Mouse (Mus musculus): Measurements from ENCODE around the gene Msh6. TPM values are rescaled to one million over a fixed set of nuclear protein-coding genes. Genes with fewer than 3 reads are reported as not detected.
"Not testable (repeated sequence)": the region's sequence is repeated elsewhere in the genome, so short reads cannot be mapped to it uniquely, and the experiment has no call there.

The Msh6 gene
- polyA plus RNA-seq, 1 experiment from 2014 or later, result 28.6 TPM

- no peak overlapping the region for H3K4me3 ChIP-seq
- H3K4me1 ChIP-seq, result 0 out of 2 replicates have a peak, but pooled peaks cover 2% of the 10 kb centered on the region
- no peak for ATAC-seq (ENCODE audit: extremely low read depth, insufficient number of reproducible peaks, low FRiP score, low TSS enrichment)
- no peaks in the 10 kb centered on the region for H3K27me3 ChIP-seq (replicated peaks)
- H3K36me3 ChIP-seq, result peaks cover 84% of the 10 kb centered on the region
- 62% methylated on average over 4 of the region's 4 CpGs for WGBS
- no peak overlapping the region for H3K4me2 ChIP-seq
- H3K27ac ChIP-seq (replicated peaks), result no peak overlapping the region
- no peaks in the 10 kb centered on the region for H3K9me3 ChIP-seq
- no peak overlapping the region for H3K9ac ChIP-seq
Measured at GRCm38 (mm10) chr17:87983313-87983712, 8.5 kb downstream of the Msh6 start.

- no peak overlapping the region for H3K4me3 ChIP-seq
- no peaks in the 10 kb centered on the region for H3K27me3 ChIP-seq (replicated peaks)
- H3K27ac ChIP-seq (replicated peaks), result no peak overlapping the region
- no peak for ATAC-seq (ENCODE audit: extremely low read depth, insufficient number of reproducible peaks, low FRiP score, low TSS enrichment)
- H3K9ac ChIP-seq, result no peak overlapping the region
- H3K9me3 ChIP-seq, result no peaks in the 10 kb centered on the region
- no peak overlapping the region for H3K4me2 ChIP-seq
- H3K4me1 ChIP-seq, result 0 out of 2 replicates have a peak, but pooled peaks cover 2% of the 10 kb centered on the region
- 86% methylated on average over 20 of the region's 20 CpGs for WGBS
- H3K36me3 ChIP-seq, result peaks cover 95% of the 10 kb centered on the region
Measured at GRCm38 (mm10) chr17:87984440-87985214, 9.8 kb downstream of the Msh6 start.

GRCm38 (mm10) chr17:87985916-87986315 lies 11.1 kb downstream of the Msh6 start:
- Histone ChIP-seq H3K27ac (replicated peaks) (no peak overlapping the region), H3K4me3 (no peak overlapping the region), H3K27me3 (replicated peaks) (no peaks in the 10 kb centered on the region), H3K36me3 (peaks cover 99% of the 10 kb centered on the region), H3K4me1 (0 out of 2 replicates have a peak, but pooled peaks cover 2% of the 10 kb centered on the region), H3K9ac (no peak overlapping the region), H3K9me3 (no peaks in the 10 kb centered on the region), H3K4me2 (no peak overlapping the region)
- WGBS, result 79% methylated on average over 8 of the region's 8 CpGs
- ATAC-seq (ENCODE audit: extremely low read depth, insufficient number of reproducible peaks, low FRiP score, low TSS enrichment), result no peak

- WGBS, result 70% methylated on average over 6 of the region's 6 CpGs
- peaks cover 100% of the 10 kb centered on the region for H3K36me3 ChIP-seq
Measured at GRCm38 (mm10) chr17:87987507-87987906, 12.6 kb downstream of the Msh6 start.

GRCm38 (mm10) chr17:87992154-87992553 lies 17.3 kb downstream of the Msh6 start:
- 0 out of 2 replicates have a peak, but pooled peaks cover 2% of the 10 kb centered on the region for H3K4me1 ChIP-seq
- no peak overlapping the region for H3K27ac ChIP-seq (replicated peaks)
- no peak for ATAC-seq (ENCODE audit: extremely low read depth, insufficient number of reproducible peaks, low FRiP score, low TSS enrichment)
- H3K9me3 ChIP-seq, result no peaks in the 10 kb centered on the region
- H3K9ac ChIP-seq, result no peak overlapping the region
- 88% methylated on average over 3 of the region's 3 CpGs for WGBS
- no peak overlapping the region for H3K4me3 ChIP-seq
- peaks cover 98% of the 10 kb centered on the region for H3K36me3 ChIP-seq
- H3K4me2 ChIP-seq, result no peak overlapping the region
- H3K27me3 ChIP-seq (replicated peaks), result no peaks in the 10 kb centered on the region

More at GRCm38 (mm10) chr17:87987507-87987906, 12.6 kb downstream of the Msh6 start:
- Histone ChIP-seq H3K4me2 (no peak overlapping the region), H3K4me1 (0 out of 2 replicates have a peak, but pooled peaks cover 2% of the 10 kb centered on the region), H3K9ac (no peak overlapping the region), H3K4me3 (no peak overlapping the region), H3K27ac (replicated peaks) (no peak overlapping the region), H3K27me3 (replicated peaks) (no peaks in the 10 kb centered on the region), H3K9me3 (no peaks in the 10 kb centered on the region)
- ATAC-seq (ENCODE audit: extremely low read depth, insufficient number of reproducible peaks, low FRiP score, low TSS enrichment), result no peak

GRCm38 (mm10) chr17:87993338-87993737 lies 18.5 kb downstream of the Msh6 start:
- no peaks in the 10 kb centered on the region for H3K9me3 ChIP-seq
- WGBS, result 86% methylated on average over 1 of the region's 1 CpGs
- no peaks in the 10 kb centered on the region for H3K27me3 ChIP-seq (replicated peaks)
- no peak overlapping the region for H3K27ac ChIP-seq (replicated peaks)
- H3K4me3 ChIP-seq, result no peak overlapping the region
- no peak for ATAC-seq (ENCODE audit: extremely low read depth, insufficient number of reproducible peaks, low FRiP score, low TSS enrichment)
- H3K4me2 ChIP-seq, result no peak overlapping the region
- H3K9ac ChIP-seq, result no peak overlapping the region
- peaks cover 96% of the 10 kb centered on the region for H3K36me3 ChIP-seq
- H3K4me1 ChIP-seq, result no peaks in the 10 kb centered on the region

DNA sequence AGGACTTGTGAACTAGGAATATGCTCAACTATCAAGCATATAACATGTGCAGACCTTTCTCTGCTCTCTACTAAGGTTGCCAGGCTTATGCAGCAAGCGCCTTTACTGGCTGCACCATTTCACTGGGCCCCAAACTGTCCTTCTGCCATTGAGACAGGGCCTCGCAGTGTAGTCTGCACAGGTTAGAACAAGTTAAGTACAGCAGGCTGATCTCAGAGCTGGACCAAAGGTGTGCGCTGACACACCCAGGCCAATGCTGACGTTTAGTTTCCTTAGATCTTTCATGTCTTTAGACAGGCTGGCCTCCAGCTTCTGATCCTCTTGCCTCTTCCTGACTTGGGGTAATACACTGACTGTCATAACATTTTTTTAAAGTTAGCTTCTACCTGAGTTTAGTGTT lies 22.9 kb downstream of the Msh6 start:
- H3K4me2 ChIP-seq, result no peak overlapping the region
- peaks cover 91% of the 10 kb centered on the region for H3K36me3 ChIP-seq
- ATAC-seq (ENCODE audit: extremely low read depth, insufficient number of reproducible peaks, low FRiP score, low TSS enrichment), result no peak
- H3K27me3 ChIP-seq (replicated peaks), result no peaks in the 10 kb centered on the region
- H3K9ac ChIP-seq, result no peak overlapping the region
- no peaks in the 10 kb centered on the region for H3K9me3 ChIP-seq
- no peak overlapping the region for H3K4me3 ChIP-seq
- H3K4me1 ChIP-seq, result no peaks in the 10 kb centered on the region
- WGBS, result 87% methylated on average over 4 of the region's 4 CpGs
- H3K27ac ChIP-seq (replicated peaks), result no peak overlapping the region

DNA sequence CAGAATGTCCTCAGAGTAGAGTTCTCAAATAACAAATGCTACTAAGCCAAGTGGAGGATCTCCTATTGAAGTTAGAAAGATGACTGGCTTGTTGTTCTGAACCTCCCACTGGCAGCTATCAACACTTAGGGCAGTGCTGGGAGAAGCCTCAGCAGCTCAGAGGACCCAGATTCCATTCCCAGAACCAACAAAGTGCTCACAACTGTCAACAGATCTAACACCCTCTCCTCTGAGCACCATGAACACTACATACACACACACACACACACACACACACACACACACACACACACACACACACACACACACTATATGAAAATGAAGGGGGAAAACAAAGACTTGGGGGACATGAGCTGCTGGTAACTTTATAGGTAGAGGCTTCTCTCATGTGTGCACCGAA lies 30.0 kb downstream of the Msh6 start:
- no peak for ATAC-seq (ENCODE audit: extremely low read depth, insufficient number of reproducible peaks, low FRiP score, low TSS enrichment)
- Histone ChIP-seq H3K27me3 (replicated peaks) (no peaks in the 10 kb centered on the region), H3K9ac (no peak overlapping the region), H3K36me3 (peaks cover 82% of the 10 kb centered on the region), H3K4me2 (no peak overlapping the region), H3K9me3 (no peaks in the 10 kb centered on the region), H3K4me3 (no peak overlapping the region), H3K27ac (replicated peaks) (no peak overlapping the region), H3K4me1 (no peaks in the 10 kb centered on the region)
- 87% methylated on average over 1 of the region's 1 CpGs for WGBS

- Histone ChIP-seq H3K4me1 (no peaks in the 10 kb centered on the region), H3K9me3 (no peaks in the 10 kb centered on the region), H3K36me3 (peaks cover 86% of the 10 kb centered on the region), H3K27me3 (replicated peaks) (no peaks in the 10 kb centered on the region), H3K4me2 (no peak overlapping the region), H3K27ac (replicated peaks) (no peak overlapping the region), H3K9ac (no peak overlapping the region), H3K4me3 (no peak overlapping the region)
- 85% methylated on average over 8 of the region's 8 CpGs for WGBS
- ATAC-seq (ENCODE audit: extremely low read depth, insufficient number of reproducible peaks, low FRiP score, low TSS enrichment), result no peak
Measured at GRCm38 (mm10) chr17:88006956-88007355, 32.1 kb downstream of the Msh6 start.

DNA sequence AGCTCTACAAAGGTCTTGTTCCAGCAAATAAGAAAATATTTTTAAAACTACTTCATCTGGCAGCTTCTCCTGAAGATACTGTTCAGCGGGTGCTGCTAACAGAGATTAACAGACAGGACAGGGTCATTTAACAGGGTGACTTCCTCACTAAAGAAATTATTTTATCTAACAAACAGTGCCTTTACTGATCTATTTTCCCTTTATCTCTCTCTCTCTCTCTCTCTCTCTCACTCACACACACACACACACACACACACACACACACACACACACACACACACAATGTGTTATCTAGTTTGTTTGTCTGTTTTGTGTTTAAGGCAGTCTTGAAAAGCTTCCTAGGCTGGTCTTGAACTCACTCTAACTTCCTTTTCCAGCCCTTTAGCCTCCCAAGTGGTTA lies 39.6 kb downstream of the Msh6 start:
- H3K4me2 ChIP-seq, result no peak overlapping the region
- peaks cover 59% of the 10 kb centered on the region for H3K36me3 ChIP-seq
- H3K9me3 ChIP-seq, result no peaks in the 10 kb centered on the region
- ATAC-seq (ENCODE audit: extremely low read depth, insufficient number of reproducible peaks, low FRiP score, low TSS enrichment), result no peak
- 70% methylated on average over 1 of the region's 1 CpGs for WGBS
- H3K27me3 ChIP-seq (replicated peaks), result no peaks in the 10 kb centered on the region
- H3K27ac ChIP-seq (replicated peaks), result no peak overlapping the region
- H3K4me3 ChIP-seq, result no peak overlapping the region
- H3K4me1 ChIP-seq, result peaks cover 14% of the 10 kb centered on the region
- no peak overlapping the region for H3K9ac ChIP-seq

DNA sequence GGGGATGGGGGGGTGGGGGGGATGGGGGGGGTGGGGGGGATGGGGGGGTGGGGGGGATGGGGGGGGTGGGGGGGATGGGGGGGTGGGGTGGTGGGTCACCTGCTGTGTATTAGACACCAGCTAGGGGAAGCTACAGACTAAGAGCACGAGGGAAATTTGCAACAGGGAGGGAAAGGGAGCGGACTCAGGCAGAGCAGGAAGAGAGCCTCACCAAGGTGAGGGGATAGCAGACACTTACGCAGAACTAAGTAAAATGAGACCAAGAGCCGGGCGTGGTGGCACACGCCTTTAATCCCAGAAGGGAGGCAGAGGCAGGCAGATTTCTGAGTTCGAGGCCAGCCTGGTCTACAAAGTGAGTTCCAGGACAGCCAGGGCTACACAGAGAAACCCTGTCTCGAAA lies 41.2 kb downstream of the Msh6 start:
- not testable (repeated sequence) for H3K27ac ChIP-seq (replicated peaks); H3K4me3 ChIP-seq; H3K9me3 ChIP-seq; H3K4me2 ChIP-seq; H3K9ac ChIP-seq; H3K27me3 ChIP-seq (replicated peaks); ATAC-seq (ENCODE audit: extremely low read depth, insufficient number of reproducible peaks, low FRiP score, low TSS enrichment)
- 90% methylated on average over 8 of the region's 8 CpGs for WGBS
- H3K36me3 ChIP-seq, result peaks cover 45% of the 10 kb centered on the region
- peaks cover 15% of the 10 kb centered on the region for H3K4me1 ChIP-seq

- Histone ChIP-seq H3K9me3 (no peaks in the 10 kb centered on the region), H3K27me3 (replicated peaks) (no peaks in the 10 kb centered on the region), H3K4me1 (peaks cover 21% of the 10 kb centered on the region), H3K27ac (replicated peaks) (no peak overlapping the region), H3K4me2 (no peak overlapping the region), H3K36me3 (no peaks in the 10 kb centered on the region), H3K4me3 (no peak overlapping the region), H3K9ac (no peak overlapping the region)
- ATAC-seq (ENCODE audit: extremely low read depth, insufficient number of reproducible peaks, low FRiP score, low TSS enrichment), result no peak
- WGBS, result 80% methylated on average over 1 of the region's 1 CpGs
Measured at GRCm38 (mm10) chr17:88023924-88024323, 49.1 kb downstream of the Msh6 start.
